Mouse (Mus musculus) subcutaneous adipose tissue, adult 2 months (tissue): Measurements from ENCODE around the gene Mtor. TPM values are rescaled to one million over a fixed set of nuclear protein-coding genes. Genes with fewer than 3 reads are reported as not detected.

Source experiments
- polyA plus RNA-seq: library from polyadenylated mRNA; depleted of rRNA; stranded (reverse); fragments of >200 nt; gene quantifications from 2 replicates; pipeline ENCODE4 v1.2.3, GENCODE M21; 2012; ENCODE audit warnings: low replicate concordance; rRNA removed

Gene Mtor
- 27.1 and 35.8 TPM in 2 replicates for polyA plus RNA-seq

GRCm38 (mm10) chr4:148448179-148448852 lies at the start of gene Mtor:
Gene Mtor, plus strand, starts transcription at chr4:148448611.

GRCm38 (mm10) chr4:148444250-148444967 lies 4.0 kb upstream of the Mtor start, which contains the start of gene Ubiad1:
Gene Ubiad1, minus strand, starts transcription at chr4:148444771.

GRCm38 (mm10) chr4:148500410-148500867 lies 52.0 kb downstream of the Mtor start, which contains the start of gene Angptl7:
Gene Angptl7, minus strand, starts transcription at chr4:148500460.

GRCm38 (mm10) chr4:148558297-148559000 lies 110.0 kb downstream of the Mtor start, which contains the start of gene Exosc10:
Gene Exosc10, plus strand, starts transcription at chr4:148558429.

GRCm38 (mm10) chr4:148591171-148591630 lies 142.8 kb downstream of the Mtor start, which contains the start of gene Srm:
Gene Srm, plus strand, starts transcription at chr4:148591503.

GRCm38 (mm10) chr4:148602357-148603120 lies 154.1 kb downstream of the Mtor start, which contains the start of gene Masp2:
Gene Masp2, plus strand, starts transcription at chr4:148602554.

Other genes with a start within 250 kb of the Mtor start
- gene Disp3, start 160.6 kb upstream of the Mtor start, polyA plus RNA-seq = 0.05 TPM in 1 of 2 replicates, not detected in the other
- gene Ubiad1, start 3.8 kb upstream of the Mtor start, polyA plus RNA-seq = 11.3 and 33.7 TPM in 2 replicates
- 0.30 and 4.1 TPM in 2 replicates for gene Angptl7, start 51.8 kb downstream of the Mtor start, polyA plus RNA-seq
- 21.3 and 56.3 TPM in 2 replicates for gene Exosc10, start 109.8 kb downstream of the Mtor start, polyA plus RNA-seq
- gene Srm, start 142.9 kb downstream of the Mtor start, polyA plus RNA-seq = 74.3 and 150 TPM in 2 replicates
- 3.2 and 6.8 TPM in 2 replicates for gene Masp2, start 153.9 kb downstream of the Mtor start, polyA plus RNA-seq
- 92.8 and 129 TPM in 2 replicates for gene Tardbp, start 178.4 kb downstream of the Mtor start, polyA plus RNA-seq
- gene Gm572, start 194.7 kb downstream of the Mtor start, polyA plus RNA-seq = not detected in 2 replicates